Mouse (Mus musculus) embryonic stem cell, embryonic (primary cell): Measurements from ENCODE around the gene B430306N03Rik.

Experiments
- CTCF ChIA-PET, 4 experiments: fragments of 300-600 bp in 2 of 4; fragments of 350-600 bp in 2 of 4; sonication (Branson Sonifier 250); formaldehyde crosslinking; loops; one replicate each; lab custom pipeline; 2022; ENCODE audit warnings: inconsistent platforms in 2 of 4; lab: Charles Lee
- POLR2A ChIA-PET, 4 experiments: fragments of 300-600 bp in 2 of 4; fragments of 350-600 bp in 2 of 4; sonication (Branson Sonifier 250); formaldehyde crosslinking; loops; one replicate each; lab custom pipeline; 2022; ENCODE audit warnings: antibody characterized with exemption in 4 of 4, inconsistent platforms in 1 of 4; lab: Charles Lee

Gene B430306N03Rik

GRCm38 (mm10) chr17:48293500-48294194, 22.3 kb upstream of the B430306N03Rik start:
- ChIA-PET POLR2A (interaction anchor here in 1 of 4 experiments (1.6 kb wide), 1 partner anchor 67 kb away, joined by 3 read pairs; no protein-coding TSS in a partner anchor), CTCF (no interaction called here)

GRCm38 (mm10) chr17:48299203-48299602, 16.7 kb upstream of the B430306N03Rik start, which contains the start of gene Treml2:
TSS of gene Treml2 (plus strand) at chr17:48299498.
- ChIA-PET POLR2A (interaction anchor here in 2 of 4 experiments (0.6 to 0.7 kb wide), 2 partner anchors 38 to 345 kb away, joined by 3 to 13 read pairs; no protein-coding TSS in a partner anchor), CTCF (interaction anchor here in 1 of 4 experiments (0.6 kb wide), 2 partner anchors 312 to 909 kb away, joined by 3 to 4 read pairs; no protein-coding TSS in a partner anchor)

DNA sequence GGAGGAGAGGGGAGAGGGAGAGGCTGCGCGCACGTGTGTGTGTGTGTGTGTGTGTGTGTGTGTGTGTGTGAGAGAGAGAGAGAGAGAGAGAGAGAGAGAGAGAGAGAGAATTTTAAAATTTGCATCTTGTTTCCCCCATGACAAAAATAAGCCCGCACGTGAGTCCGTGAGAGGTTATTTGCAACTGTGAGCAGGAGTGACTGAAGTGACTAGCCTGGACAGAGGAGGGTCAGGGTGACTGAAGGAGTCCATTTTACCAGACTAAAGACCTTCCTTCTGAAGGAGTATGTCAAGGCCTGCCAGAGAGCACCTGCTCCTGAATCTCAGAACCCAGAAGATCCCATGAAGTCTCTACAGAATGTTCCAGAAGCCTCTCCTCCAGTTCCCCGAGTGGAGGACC, 16.2 kb upstream of the B430306N03Rik start:
- POLR2A ChIA-PET, result interaction anchor here in 2 of 4 experiments (1.1 to 1.5 kb wide), 5 partner anchors 13 to 24 kb away, joined by 3 read pairs; no protein-coding TSS in a partner anchor
- CTCF ChIA-PET, result interaction anchor here in 1 of 4 experiments (0.5 kb wide), 1 partner anchor 442 kb away, joined by 3 read pairs; no protein-coding TSS in a partner anchor

GRCm38 (mm10) chr17:48300199-48300598, 15.7 kb upstream of the B430306N03Rik start:
- ChIA-PET CTCF (no interaction called here), POLR2A (interaction anchor here in 2 of 4 experiments (1.1 to 1.5 kb wide), 5 partner anchors 13 to 25 kb away, joined by 3 read pairs; no protein-coding TSS in a partner anchor)

- POLR2A ChIA-PET, result interaction anchor here in 3 of 4 experiments (0.6 to 1.5 kb wide), 5 partner anchors 14 to 47 kb away, joined by 3 read pairs; no protein-coding TSS in a partner anchor
- CTCF ChIA-PET, result interaction anchor here in 1 of 4 experiments (0.7 kb wide), 1 partner anchor 503 kb away, joined by 3 read pairs; no protein-coding TSS in a partner anchor
These were observed 15.1 kb upstream of the B430306N03Rik start for GRCm38 (mm10) chr17:48300861-48301260.

- ChIA-PET CTCF (interaction anchor here in 2 of 4 experiments (0.8 to 1.6 kb wide), 3 partner anchors 15 to 191 kb away, joined by 3 to 8 read pairs (median 4); no protein-coding TSS in a partner anchor), POLR2A (interaction anchor here in 1 of 4 experiments (1.4 kb wide), 1 partner anchor 11 kb away, joined by 3 read pairs; no protein-coding TSS in a partner anchor)
These were observed 14.1 kb upstream of the B430306N03Rik start for GRCm38 (mm10) chr17:48301792-48302191.

- CTCF ChIA-PET, result no interaction called here
- POLR2A ChIA-PET, result interaction anchor here in 2 of 4 experiments (0.6 to 2.8 kb wide), 4 partner anchors 10 to 242 kb away, joined by 3 to 6 read pairs (median 3); no protein-coding TSS in a partner anchor
These were observed 3.8 kb upstream of the B430306N03Rik start for GRCm38 (mm10) chr17:48312124-48312523.

DNA sequence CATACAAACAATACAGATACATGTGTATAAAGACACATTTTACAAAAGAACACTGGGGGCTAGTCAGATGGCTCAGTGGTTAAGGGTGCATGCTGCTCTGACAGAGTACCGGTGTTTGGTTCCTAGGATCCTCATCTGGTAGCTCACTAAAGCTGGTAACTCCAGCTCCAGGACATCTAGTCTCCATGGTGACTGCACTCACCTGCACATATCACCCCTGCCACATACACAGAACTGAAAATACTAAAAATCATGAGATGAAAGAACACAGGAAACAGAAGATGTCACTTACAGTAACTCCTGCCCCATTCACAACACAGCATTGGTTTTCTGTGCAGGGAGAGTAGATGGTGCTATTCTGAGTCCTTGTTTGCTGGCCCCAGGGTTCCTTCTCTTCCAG, 2.7 kb downstream of the B430306N03Rik start:
- CTCF ChIA-PET, result interaction anchor here in 1 of 4 experiments (0.6 kb wide), 1 partner anchor 20 kb away, joined by 3 read pairs; no protein-coding TSS in a partner anchor
- POLR2A ChIA-PET, result interaction anchor here in 3 of 4 experiments (0.7 to 1.4 kb wide), 4 partner anchors 8 to 43 kb away, joined by 3 to 4 read pairs (median 3); no protein-coding TSS in a partner anchor

DNA sequence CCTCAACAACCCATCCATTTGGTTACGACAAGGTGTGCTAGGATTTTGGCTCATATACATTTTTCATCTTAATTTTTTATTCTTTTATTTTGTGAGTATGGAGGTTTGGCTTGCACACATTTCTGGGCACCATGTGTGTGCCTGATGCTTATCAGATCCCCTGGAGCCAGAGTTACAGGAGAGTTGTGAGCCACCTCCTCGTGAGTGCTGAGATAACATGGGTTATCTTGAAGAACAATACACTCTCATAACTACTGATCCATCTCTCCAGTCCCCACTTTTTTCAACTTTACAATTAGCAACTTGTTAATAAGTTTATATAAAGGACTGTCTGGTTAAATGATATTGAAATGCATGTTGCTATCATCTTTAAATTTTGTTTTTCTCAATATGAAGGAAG, 5.3 kb downstream of the B430306N03Rik start:
- ChIA-PET CTCF (no interaction called here), POLR2A (no interaction called here)

GRCm38 (mm10) chr17:48323236-48323635, 7.3 kb downstream of the B430306N03Rik start:
- ChIA-PET POLR2A (interaction anchor here in 2 of 4 experiments (0.5 to 1.9 kb wide), 13 partner anchors 12 to 207 kb away, joined by 3 to 10 read pairs (median 4); partner anchors contain the start of genes Oard1 (in 1 of the 2) and Treml4 (in 1 of the 2)), CTCF (interaction anchor here in 3 of 4 experiments (0.7 to 1.7 kb wide), 5 partner anchors 13 to 203 kb away, joined by 3 to 5 read pairs (median 4); no protein-coding TSS in a partner anchor)

DNA sequence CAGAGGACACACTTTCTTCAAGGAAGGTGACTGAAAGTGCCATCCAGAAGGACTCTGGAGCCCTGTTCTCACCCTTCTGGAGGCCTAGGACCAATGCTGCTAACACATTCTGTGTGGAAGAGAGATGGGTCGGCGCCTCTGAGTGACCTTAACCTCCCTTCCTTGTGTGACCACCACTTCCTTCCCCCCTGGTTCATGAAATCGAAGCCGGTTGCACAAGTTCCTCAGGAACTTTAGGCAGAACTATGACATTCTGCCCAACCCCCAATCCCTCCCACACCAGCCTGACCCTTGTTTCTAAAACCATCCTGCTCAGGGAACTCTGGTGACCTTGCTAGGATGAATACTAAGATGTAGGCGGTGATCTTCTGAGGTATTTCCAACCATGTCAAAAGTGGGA, 8.3 kb downstream of the B430306N03Rik start:
- POLR2A ChIA-PET, result interaction anchor here in 1 of 4 experiments (1.6 to 1.9 kb wide), 2 partner anchors 12 to 49 kb away, joined by 4 to 10 read pairs; no protein-coding TSS in a partner anchor
- CTCF ChIA-PET, result interaction anchor here in 1 of 4 experiments (0.9 kb wide), 1 partner anchor 13 kb away, joined by 3 read pairs; no protein-coding TSS in a partner anchor

DNA sequence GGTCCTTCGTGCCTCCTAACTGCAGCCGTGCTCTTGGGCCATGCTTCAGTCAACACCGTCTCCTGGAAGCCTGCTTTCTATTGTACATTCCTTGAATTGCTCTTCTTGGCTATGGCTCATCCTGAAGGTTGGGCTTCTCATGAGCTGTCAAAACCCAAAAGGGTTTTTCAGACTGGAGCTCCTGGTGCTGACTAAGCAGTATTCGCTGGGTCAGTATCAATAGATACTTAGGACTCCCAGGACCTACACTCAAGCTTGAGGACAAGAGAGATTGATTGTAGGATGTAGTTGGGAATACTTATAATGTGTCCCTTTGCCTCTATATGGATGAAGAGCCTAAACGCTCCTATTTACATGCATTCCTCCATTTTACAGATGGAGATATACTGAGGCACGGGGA, 9.2 kb downstream of the B430306N03Rik start:
- CTCF ChIA-PET, result interaction anchor here in 1 of 4 experiments (0.9 kb wide), 1 partner anchor 12 kb away, joined by 3 read pairs; no protein-coding TSS in a partner anchor

GRCm38 (mm10) chr17:48325638-48326037, 9.7 kb downstream of the B430306N03Rik start:
- ChIA-PET CTCF (interaction anchor here in 1 of 4 experiments (0.7 kb wide), 1 partner anchor 34 kb away, joined by 3 read pairs; the partner anchor contains the start of gene Treml1), POLR2A (interaction anchor here in 2 of 4 experiments (0.8 to 1.4 kb wide), 4 partner anchors 11 to 53 kb away, joined by 3 read pairs; no protein-coding TSS in a partner anchor)

More for the DNA sequence above, 9.2 kb downstream of the B430306N03Rik start:
- POLR2A ChIA-PET, result interaction anchor here in 2 of 4 experiments (1.0 to 1.4 kb wide), 2 partner anchors 10 to 43 kb away, joined by 3 read pairs; no protein-coding TSS in a partner anchor

DNA sequence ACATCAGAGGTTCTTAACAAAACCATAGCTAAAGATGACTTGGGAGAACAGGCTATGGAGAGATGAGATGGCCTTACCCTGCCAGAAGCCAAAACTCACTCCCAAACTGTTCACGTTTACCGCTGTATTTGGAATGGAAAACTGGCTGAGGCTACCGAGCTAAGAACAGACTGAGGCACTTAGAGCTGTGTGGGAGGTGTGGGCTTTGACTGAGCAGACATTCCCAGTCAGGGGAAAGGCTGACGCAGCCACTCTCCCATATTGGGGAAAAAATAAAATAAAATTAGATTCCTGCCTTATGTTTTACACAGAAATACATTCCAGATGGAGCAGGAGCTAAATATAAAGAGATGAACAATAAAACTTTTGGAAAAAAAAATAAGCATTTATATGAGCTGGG, 10.7 kb downstream of the B430306N03Rik start:
- ChIA-PET POLR2A (interaction anchor here in 2 of 4 experiments (0.6 to 1.2 kb wide), 5 partner anchors 8 to 159 kb away, joined by 3 to 4 read pairs (median 3); no protein-coding TSS in a partner anchor), CTCF (no interaction called here)

- ChIA-PET POLR2A (no interaction called here), CTCF (no interaction called here)
These were observed 16.6 kb downstream of the B430306N03Rik start for GRCm38 (mm10) chr17:48332524-48332923.

DNA sequence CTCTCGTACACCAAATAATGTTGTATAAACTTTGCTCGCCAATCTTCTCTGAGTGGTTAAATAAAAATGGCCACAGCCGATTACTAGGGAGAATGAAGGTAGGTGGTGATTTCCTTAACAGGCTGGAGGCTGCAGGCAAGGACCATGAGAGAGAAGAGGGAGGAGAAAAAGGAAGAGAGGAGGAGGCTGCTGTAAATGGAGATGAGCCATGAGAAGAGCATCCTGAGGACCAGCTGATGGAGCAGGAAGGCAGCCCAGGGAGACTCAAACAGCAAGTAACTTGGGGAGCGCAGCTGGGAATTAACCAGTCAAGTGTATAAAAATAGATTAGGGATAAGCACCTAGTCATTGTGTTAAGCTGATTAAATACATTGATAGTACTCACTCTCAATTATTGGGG, 18.2 kb downstream of the B430306N03Rik start:
- POLR2A ChIA-PET, result no interaction called here
- CTCF ChIA-PET, result no interaction called here

DNA sequence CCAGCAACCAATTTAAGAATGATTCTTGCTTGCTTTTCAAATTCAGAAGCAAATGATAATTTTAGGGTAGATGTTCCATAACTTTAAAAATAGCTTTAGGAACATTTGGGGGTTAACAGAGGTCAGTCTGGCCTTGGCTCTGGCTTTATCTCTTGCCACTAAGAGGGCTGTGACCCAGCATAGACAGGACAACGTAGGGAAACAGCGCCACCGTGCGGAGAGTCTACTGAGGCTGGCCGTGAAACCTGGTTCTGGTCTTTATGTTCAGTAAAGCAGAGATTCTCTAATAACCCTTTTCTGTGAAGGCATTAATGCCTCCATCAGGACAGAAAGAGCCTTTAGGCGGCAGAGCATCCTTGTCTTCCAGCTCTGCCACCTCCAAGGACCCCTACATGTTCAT, 20.9 kb downstream of the B430306N03Rik start:
- ChIA-PET POLR2A (interaction anchor here in 3 of 4 experiments (0.6 to 2.5 kb wide), 5 partner anchors 13 to 65 kb away, joined by 3 to 13 read pairs (median 5); partner anchors contain the start of gene Treml2 (in 1 of the 3)), CTCF (interaction anchor here in 3 of 4 experiments (0.6 to 2.8 kb wide), 19 partner anchors 9 to 236 kb away, joined by 3 to 12 read pairs (median 4); no protein-coding TSS in a partner anchor)

DNA sequence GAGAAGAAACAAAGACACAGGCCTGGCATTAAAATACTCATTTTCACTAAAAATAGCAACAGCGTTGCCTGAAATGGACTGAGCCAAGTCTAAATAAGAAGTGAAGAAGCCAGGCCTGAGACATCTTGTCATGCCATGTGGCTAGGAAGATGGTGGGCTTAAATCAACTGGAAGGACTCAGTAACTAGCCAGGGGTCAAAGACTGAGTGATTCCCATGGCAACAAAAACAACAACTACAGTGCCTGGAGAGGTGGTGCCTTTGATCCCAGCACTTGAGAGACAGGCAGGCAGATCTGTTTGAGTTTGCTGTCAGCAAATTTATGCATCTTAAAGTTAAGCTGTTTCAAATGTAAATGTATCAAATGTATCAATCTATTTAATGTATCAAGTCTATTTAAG, 24.3 kb downstream of the B430306N03Rik start:
- POLR2A ChIA-PET, result interaction anchor here in 1 of 4 experiments (0.6 kb wide), 1 partner anchor 463 kb away, joined by 3 read pairs; no protein-coding TSS in a partner anchor
- CTCF ChIA-PET, result no interaction called here
